Mouse (Mus musculus) kidney, adult 8-10 months (tissue): ENCODE data around the gene Olfr313.
"Not testable (repeated sequence)": the region's sequence is repeated elsewhere in the genome, so short reads cannot be mapped to it uniquely, and the experiment has no call there.

Experiments
- DNase-seq, 2 experiments: peaks; one replicate each; pipeline ENCODE4 v3.0.0; 2022

Olfr313 gene

GRCm38 (mm10) chr11:58814700-58815099 is at the start of gene Olfr313:
TSS of gene Olfr313 (plus strand) at chr11:58815000.
- not testable (repeated sequence) for DNase-seq

- no peak for DNase-seq
Measured at GRCm38 (mm10) chr11:58772888-58773287, 41.9 kb upstream of the Olfr313 start, which contains the start of gene Olfr315. TSS of gene Olfr315 (plus strand) at chr11:58773188.

- no peak for DNase-seq
Measured at GRCm38 (mm10) chr11:58782480-58783089, 32.2 kb upstream of the Olfr313 start, which contains the start of gene Olfr314. TSS of gene Olfr314 (plus strand) at chr11:58782952.

- DNase-seq = no peak
Measured at GRCm38 (mm10) chr11:58784182-58784581, 30.6 kb upstream of the Olfr313 start.

GRCm38 (mm10) chr11:58787651-58788050 is 27.1 kb upstream of the Olfr313 start:
- no peak for DNase-seq

GRCm38 (mm10) chr11:58788346-58788745 is 26.5 kb upstream of the Olfr313 start:
- no peak for DNase-seq

GRCm38 (mm10) chr11:58789532-58789931 is 25.3 kb upstream of the Olfr313 start:
- no peak for DNase-seq

- DNase-seq = no peak
Measured at GRCm38 (mm10) chr11:58790053-58790452, 24.7 kb upstream of the Olfr313 start.

- DNase-seq = no peak
Measured at GRCm38 (mm10) chr11:58790646-58791045, 24.2 kb upstream of the Olfr313 start.

- no peak for DNase-seq
Measured at GRCm38 (mm10) chr11:58795856-58796255, 18.9 kb upstream of the Olfr313 start.

GRCm38 (mm10) chr11:58796850-58797249 is 17.9 kb upstream of the Olfr313 start:
- no peak for DNase-seq

GRCm38 (mm10) chr11:58799747-58800146 is 15.1 kb upstream of the Olfr313 start:
- no peak for DNase-seq

- no peak for DNase-seq
Measured at GRCm38 (mm10) chr11:58801558-58802228, 13.1 kb upstream of the Olfr313 start, which contains the start of gene Fam183b. TSS of gene Fam183b (minus strand) at chr11:58801960.

- no peak for DNase-seq
Measured at GRCm38 (mm10) chr11:58803871-58804270, 10.9 kb upstream of the Olfr313 start.

- DNase-seq = no peak
Measured at GRCm38 (mm10) chr11:58804393-58804792, 10.4 kb upstream of the Olfr313 start.

- no peak for DNase-seq
Measured at GRCm38 (mm10) chr11:58812001-58812400, 2.8 kb upstream of the Olfr313 start.

GRCm38 (mm10) chr11:58815676-58816075 is 876 bp downstream of the Olfr313 start:
- no peak for DNase-seq

GRCm38 (mm10) chr11:58828937-58829336 is 14.1 kb downstream of the Olfr313 start, which contains the start of gene Olfr312:
TSS of gene Olfr312 (plus strand) at chr11:58829237.
- DNase-seq = not testable (repeated sequence)

- DNase-seq = no peak
Measured at GRCm38 (mm10) chr11:58829764-58830163, 15.0 kb downstream of the Olfr313 start.

GRCm38 (mm10) chr11:58832541-58832940 is 17.7 kb downstream of the Olfr313 start:
- DNase-seq = not testable (repeated sequence)

- DNase-seq = not testable (repeated sequence)
Measured at GRCm38 (mm10) chr11:58838951-58839350, 24.2 kb downstream of the Olfr313 start, which contains the start of gene Olfr311. TSS of gene Olfr311 (plus strand) at chr11:58839251.

- peak; percentile 90 to 97 for DNase-seq
Measured at GRCm38 (mm10) chr11:58846919-58847461, 32.2 kb downstream of the Olfr313 start, which contains the start of gene Gm12258. TSS of gene Gm12258 (plus strand) at chr11:58847158.

- DNase-seq = no peak
Measured at GRCm38 (mm10) chr11:58847636-58848035, 32.8 kb downstream of the Olfr313 start.

- DNase-seq = no peak
Measured at GRCm38 (mm10) chr11:58849731-58850130, 34.9 kb downstream of the Olfr313 start.
